Mouse (Mus musculus) spleen, embryonic (tissue): ENCODE data around the gene Gm49325.
"Not testable (repeated sequence)": the region's sequence is repeated elsewhere in the genome, so short reads cannot be mapped to it uniquely, and the experiment has no call there.

Experiments used
- CTCF ChIA-PET: fragments of 350-600 bp; sonication (Branson Sonifier 250); formaldehyde crosslinking; loops from one replicate; lab custom pipeline; 2022; lab: Charles Lee

Gene Gm49325

DNA sequence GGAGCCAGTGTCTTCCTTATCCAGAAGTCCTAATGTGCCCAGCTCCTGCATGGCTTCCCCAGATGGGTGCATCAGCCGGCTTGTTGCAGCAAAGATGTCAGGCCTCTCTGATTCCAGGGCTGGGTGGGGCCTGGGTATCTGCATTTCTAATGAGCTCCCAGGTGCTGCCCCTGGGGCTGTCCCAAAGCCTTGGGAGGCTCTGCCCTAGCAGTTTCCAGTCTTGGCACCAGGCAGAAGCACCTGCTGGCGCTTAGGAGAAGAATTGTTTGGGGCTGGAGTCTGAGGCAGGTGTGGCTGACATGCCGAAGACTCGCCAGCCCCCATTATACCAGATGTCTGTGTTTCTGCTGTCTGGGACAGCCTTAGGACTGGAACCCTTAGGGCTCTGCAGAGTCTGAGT is 64.7 kb downstream of the Gm49325 start:
- CTCF ChIA-PET, result no interaction called here

DNA sequence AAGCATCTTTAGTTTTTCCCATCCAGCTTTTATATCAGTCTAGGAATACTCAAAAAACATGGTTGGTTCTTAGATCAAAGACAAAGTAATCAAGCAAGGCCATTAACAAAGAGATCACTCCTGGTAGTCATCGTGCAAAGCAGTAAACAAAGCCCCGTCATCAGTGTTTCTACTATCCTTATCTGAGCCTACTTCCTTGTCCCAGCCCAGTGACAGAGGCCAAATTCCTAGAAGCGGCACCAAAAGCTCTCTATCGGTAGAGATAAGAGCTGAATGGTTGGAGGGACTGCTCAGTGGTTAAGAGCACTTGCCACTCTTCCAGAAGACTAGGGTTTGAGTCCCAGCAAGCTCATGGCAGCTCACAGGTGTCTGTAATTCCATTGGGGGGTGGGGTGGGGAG is 65.5 kb downstream of the Gm49325 start:
- CTCF ChIA-PET, result no interaction called here

- CTCF ChIA-PET, result no interaction called here
These were observed 67.8 kb downstream of the Gm49325 start for GRCm38 (mm10) chr10:77673765-77674164.

GRCm38 (mm10) chr10:77677562-77677961 is 71.6 kb downstream of the Gm49325 start:
- CTCF ChIA-PET, result no interaction called here

GRCm38 (mm10) chr10:77682994-77683393 is 77.0 kb downstream of the Gm49325 start:
- CTCF ChIA-PET, result no interaction called here

- CTCF ChIA-PET, result interaction anchor here (0.6 to 0.7 kb wide), 2 partner anchors 27 to 47 kb away, joined by 3 to 12 read pairs; no protein-coding TSS in a partner anchor
These were observed 78.2 kb downstream of the Gm49325 start for GRCm38 (mm10) chr10:77684181-77684580.

DNA sequence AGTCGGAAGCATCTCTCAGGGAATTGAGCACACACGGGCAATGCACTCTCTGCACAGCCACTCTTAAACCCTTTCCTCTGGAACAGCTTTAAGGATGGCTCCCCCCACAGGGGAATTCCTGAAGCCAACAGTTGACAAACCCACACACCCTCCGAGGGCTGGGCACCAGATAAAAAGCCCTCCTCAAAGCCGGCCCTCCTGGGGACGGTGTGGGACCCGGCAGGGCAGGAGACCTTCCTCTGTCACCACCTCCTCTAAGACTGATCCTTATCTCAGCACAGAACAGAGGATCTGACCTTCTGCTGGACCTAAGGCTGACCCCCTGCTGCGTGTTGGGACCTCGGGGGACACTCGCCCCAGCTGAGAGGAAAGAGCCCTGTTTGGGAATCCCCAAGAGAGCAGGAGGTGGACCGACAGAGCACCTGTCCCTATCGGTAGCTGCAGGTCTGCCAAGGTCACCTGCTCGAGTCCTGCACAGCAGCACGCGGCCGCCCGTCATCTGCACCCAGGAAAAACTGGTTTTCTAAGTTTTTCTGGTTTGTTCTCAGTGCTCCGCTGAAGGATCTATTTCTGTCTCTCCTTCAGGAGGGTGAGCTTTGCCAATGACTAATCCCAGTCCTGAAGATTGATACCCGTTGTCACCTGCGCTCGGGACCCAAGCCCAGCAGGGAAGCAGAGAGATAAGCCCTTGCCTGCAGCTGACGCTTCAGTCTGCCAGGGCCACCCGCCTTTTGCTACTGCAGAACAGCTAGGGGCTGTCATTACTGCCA is 80.1 kb downstream of the Gm49325 start, which contains the start of gene Tspear:
Gene Tspear (plus strand): TSS at position 675 of the 770 bp plus-strand sequence.
- CTCF ChIA-PET, result no interaction called here

GRCm38 (mm10) chr10:77687021-77687420 is 81.0 kb downstream of the Gm49325 start:
- CTCF ChIA-PET, result no interaction called here

- CTCF ChIA-PET, result not testable (repeated sequence)
These were observed 84.4 kb downstream of the Gm49325 start, which contains the start of gene Gm19402 for GRCm38 (mm10) chr10:77690356-77690807. Gm19402 (minus strand) TSS chr10:77690757.
